Mouse (Mus musculus): ENCODE results near the gene Fam160b1. TPM values are rescaled to one million over a fixed set of nuclear protein-coding genes. Genes with fewer than 3 reads are reported as not detected.

The Fam160b1 gene
- polyA plus RNA-seq, 1 experiment from 2014 or later: 7.8 TPM

DNA sequence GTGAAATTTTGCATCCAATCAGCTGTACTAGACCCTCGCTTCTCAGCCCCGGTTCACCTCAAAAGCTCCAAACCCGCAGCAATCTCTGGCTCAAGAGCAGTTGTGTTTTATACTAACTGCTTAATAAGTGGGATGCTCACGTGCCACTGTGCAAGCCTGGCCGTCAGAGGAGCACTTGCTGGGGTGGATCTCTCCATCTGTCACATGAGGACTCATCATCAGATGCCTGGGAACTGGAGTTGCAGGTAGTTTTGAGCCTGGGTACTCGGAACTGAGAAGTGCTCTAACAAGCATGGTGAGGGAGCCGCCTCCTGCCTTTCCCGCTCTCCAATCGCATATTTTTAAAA, 44.0 kb downstream of the Fam160b1 start:
- no peak for DNase-seq
- no peak for TF ChIP-seq CTCF (IDR thresholded peaks at IDR 0.05; ENCODE audit: low read depth)
- no peak for TF ChIP-seq EP300 (IDR thresholded peaks at IDR 0.05; ENCODE audit: low read depth)
- ATAC-seq: no peak
- Histone ChIP-seq H3K36me3 (replicated peaks; ENCODE audit: insufficient read depth, low read length) (no peaks in the 10 kb centered on the region), H3K9ac (replicated peaks) (no peak overlapping the region), H3K27ac (ENCODE audit: low read depth) (no peak overlapping the region), H3K9me3 (ENCODE audit: low read length) (no peaks in the 10 kb centered on the region), H3K4me2 (ENCODE audit: low read depth, low read length) (no peak overlapping the region), H3K4me3 (ENCODE audit: low read depth, low read length) (no peak overlapping the region), H3K27me3 (ENCODE audit: insufficient read depth, low read length) (no peaks in the 10 kb centered on the region), H3K4me1 (ENCODE audit: insufficient read depth) (peaks cover 7% of the 10 kb centered on the region; the same call in 1 of the 2 replicates)
- 24% methylated on average over 9 of the region's 9 CpGs for WGBS (ENCODE audit: insufficient replicate concordance)

DNA sequence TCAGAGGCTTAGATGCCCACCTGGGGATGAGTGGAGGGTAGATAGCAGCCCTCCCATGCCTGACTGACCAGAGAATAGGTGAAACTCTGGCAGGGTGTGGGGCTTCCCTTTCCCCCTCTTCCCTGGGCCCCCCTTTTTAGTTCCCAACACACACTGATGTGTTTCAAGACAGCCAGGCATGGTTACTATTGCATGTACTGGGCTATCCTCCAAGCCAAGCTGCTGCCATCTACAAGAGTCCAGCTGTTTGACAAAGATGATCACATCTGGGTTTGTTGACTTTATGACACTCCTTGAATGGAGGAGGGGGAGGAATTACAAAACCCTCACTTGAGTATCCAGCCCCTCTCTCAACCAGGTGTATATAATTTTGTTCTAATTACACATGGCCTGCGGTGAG, 47.5 kb downstream of the Fam160b1 start:
- H3K4me3 ChIP-seq (ENCODE audit: low read depth, low read length): no peak overlapping the region
- H3K4me2 ChIP-seq (ENCODE audit: low read depth, low read length): no peak overlapping the region
- WGBS (ENCODE audit: insufficient replicate concordance): 82% methylated on average over 1 of the region's 1 CpGs
- no peak for TF ChIP-seq CTCF (IDR thresholded peaks at IDR 0.05; ENCODE audit: low read depth)
- TF ChIP-seq EP300 (IDR thresholded peaks at IDR 0.05; ENCODE audit: low read depth): no peak
- DNase-seq: no peak
- H3K27me3 ChIP-seq (ENCODE audit: insufficient read depth, low read length): no peaks in the 10 kb centered on the region
- peaks cover 17% of the 10 kb centered on the region for H3K4me1 ChIP-seq (ENCODE audit: insufficient read depth)
- H3K27ac ChIP-seq (ENCODE audit: low read depth): no peak overlapping the region
- no peaks in the 10 kb centered on the region for H3K36me3 ChIP-seq (replicated peaks; ENCODE audit: insufficient read depth, low read length)
- no peaks in the 10 kb centered on the region for H3K9me3 ChIP-seq (ENCODE audit: low read length)
- H3K9ac ChIP-seq (replicated peaks): no peak overlapping the region
- no peak for ATAC-seq

- Histone ChIP-seq H3K4me3 (ENCODE audit: low read depth, low read length) (peak overlapping the region; percentile 5; the same call in 1 of the 2 replicates), H3K9me3 (ENCODE audit: low read length) (no peaks in the 10 kb centered on the region)
- peak; percentile 80 for ATAC-seq
These were observed 51.1 kb downstream of the Fam160b1 start for GRCm38 (mm10) chr19:57411375-57412196.

GRCm38 (mm10) chr19:57413170-57413569, 52.7 kb downstream of the Fam160b1 start:
- DNase-seq (no peak), ATAC-seq (no peak)
- Histone ChIP-seq H3K4me2 (ENCODE audit: low read depth, low read length) (no peak overlapping the region), H3K4me1 (ENCODE audit: insufficient read depth) (peaks cover 10% of the 10 kb centered on the region), H3K9ac (replicated peaks) (no peak overlapping the region), H3K4me3 (ENCODE audit: low read depth, low read length) (no peak overlapping the region), H3K36me3 (replicated peaks; ENCODE audit: insufficient read depth, low read length) (no peaks in the 10 kb centered on the region), H3K27me3 (ENCODE audit: insufficient read depth, low read length) (no peaks in the 10 kb centered on the region), H3K27ac (ENCODE audit: low read depth) (no peak overlapping the region), H3K9me3 (ENCODE audit: low read length) (no peaks in the 10 kb centered on the region)
- no peak for TF ChIP-seq EP300 (IDR thresholded peaks at IDR 0.05; ENCODE audit: low read depth)
- TF ChIP-seq CTCF (IDR thresholded peaks at IDR 0.05; ENCODE audit: low read depth): no peak
- WGBS (ENCODE audit: insufficient replicate concordance): 21% methylated on average over 3 of the region's 3 CpGs

More at GRCm38 (mm10) chr19:57411375-57412196, 51.1 kb downstream of the Fam160b1 start:
- peak overlapping the region; percentile 48 for H3K27ac ChIP-seq (ENCODE audit: low read depth)
- H3K4me2 ChIP-seq (ENCODE audit: low read depth, low read length): peak overlapping the region; percentile 53
- peak; percentile 76 for DNase-seq
- WGBS (ENCODE audit: insufficient replicate concordance): 13% methylated on average over 29 of the region's 29 CpGs
- peak overlapping the region; percentile 34; the same call in 1 of the 2 replicates for H3K9ac ChIP-seq (replicated peaks)
- H3K4me1 ChIP-seq (ENCODE audit: insufficient read depth): peaks cover 10% of the 10 kb centered on the region
- H3K36me3 ChIP-seq (replicated peaks; ENCODE audit: insufficient read depth, low read length): no peaks in the 10 kb centered on the region
- H3K27me3 ChIP-seq (ENCODE audit: insufficient read depth, low read length): no peaks in the 10 kb centered on the region
- TF ChIP-seq EP300 (IDR thresholded peaks at IDR 0.05; ENCODE audit: low read depth) (no peak), CTCF (IDR thresholded peaks at IDR 0.05; ENCODE audit: low read depth) (no peak)

GRCm38 (mm10) chr19:57413918-57414317, 53.4 kb downstream of the Fam160b1 start:
- no peak for ATAC-seq
- WGBS (ENCODE audit: insufficient replicate concordance): 72% methylated on average over 6 of the region's 6 CpGs
- H3K4me1 ChIP-seq (ENCODE audit: insufficient read depth): peaks cover 12% of the 10 kb centered on the region

GRCm38 (mm10) chr19:57415031-57415807, 54.7 kb downstream of the Fam160b1 start:
- no peak overlapping the region for H3K4me3 ChIP-seq (ENCODE audit: low read depth, low read length)
- 80% methylated on average over 8 of the region's 8 CpGs for WGBS (ENCODE audit: insufficient replicate concordance)
- H3K9me3 ChIP-seq (ENCODE audit: low read length): no peaks in the 10 kb centered on the region
- H3K9ac ChIP-seq (replicated peaks): no peak overlapping the region
- ATAC-seq: no peak
- TF ChIP-seq EP300 (IDR thresholded peaks at IDR 0.05; ENCODE audit: low read depth): no peak
- TF ChIP-seq CTCF (IDR thresholded peaks at IDR 0.05; ENCODE audit: low read depth): no peak
- DNase-seq: no peak
- no peak overlapping the region for H3K27ac ChIP-seq (ENCODE audit: low read depth)
- no peaks in the 10 kb centered on the region for H3K36me3 ChIP-seq (replicated peaks; ENCODE audit: insufficient read depth, low read length)
- no peaks in the 10 kb centered on the region for H3K27me3 ChIP-seq (ENCODE audit: insufficient read depth, low read length)
- H3K4me2 ChIP-seq (ENCODE audit: low read depth, low read length): no peak overlapping the region
- H3K4me1 ChIP-seq (ENCODE audit: insufficient read depth): peaks cover 12% of the 10 kb centered on the region

More at GRCm38 (mm10) chr19:57413918-57414317, 53.4 kb downstream of the Fam160b1 start:
- no peaks in the 10 kb centered on the region for H3K36me3 ChIP-seq (replicated peaks; ENCODE audit: insufficient read depth, low read length)
- H3K9me3 ChIP-seq (ENCODE audit: low read length): no peaks in the 10 kb centered on the region
- no peaks in the 10 kb centered on the region for H3K27me3 ChIP-seq (ENCODE audit: insufficient read depth, low read length)
- H3K4me3 ChIP-seq (ENCODE audit: low read depth, low read length): no peak overlapping the region
- H3K27ac ChIP-seq (ENCODE audit: low read depth): no peak overlapping the region
- H3K4me2 ChIP-seq (ENCODE audit: low read depth, low read length): no peak overlapping the region
- no peak overlapping the region for H3K9ac ChIP-seq (replicated peaks)
- TF ChIP-seq CTCF (IDR thresholded peaks at IDR 0.05; ENCODE audit: low read depth): peak; percentile 48
- no peak for TF ChIP-seq EP300 (IDR thresholded peaks at IDR 0.05; ENCODE audit: low read depth)
- DNase-seq: no peak
